Mouse (Mus musculus) liver, embryonic 12.5 days (tissue): ENCODE results near the gene Nudt13. TPM values are rescaled to one million over a fixed set of nuclear protein-coding genes. Genes with fewer than 3 reads are reported as not detected.

ENCODE experiments used
- ATAC-seq: fragments of 200-750 bp; cut with Nextera tagmentation; 2 replicates; pipeline ENCODE4 v1.8.0; 2017; ENCODE audit warnings: moderate number of reproducible peaks, mild to moderate bottlenecking, moderate library complexity
- H3K27ac ChIP-seq: fragments of 300-500 bp; sonication (generic); 2 replicates; pipeline ENCODE4 v1.5.1; 2016; ENCODE audit warnings: mild to moderate bottlenecking
- H3K27me3 ChIP-seq: fragments of 300-500 bp; sonication (generic); replicated peaks from 2 replicates; pipeline ENCODE4 v1.6.1; 2016; ENCODE audit warnings: mild to moderate bottlenecking, moderate library complexity
- H3K36me3 ChIP-seq: fragments of 300-500 bp; sonication (generic); 2 replicates; pipeline ENCODE4 v1.6.1; 2016; ENCODE audit warnings: mild to moderate bottlenecking, moderate library complexity
- H3K4me1 ChIP-seq: fragments of 300-500 bp; sonication (generic); 2 replicates; pipeline ENCODE4 v1.6.1; 2016
- H3K4me2 ChIP-seq: fragments of 300-500 bp; sonication (generic); 2 replicates; pipeline ENCODE4 v1.6.1; 2016; ENCODE audit warnings: mild to moderate bottlenecking, moderate library complexity
- H3K4me3 ChIP-seq: fragments of 300-500 bp; sonication (generic); 2 replicates; pipeline ENCODE4 v1.5.1; 2016; ENCODE audit warnings: mild to moderate bottlenecking, moderate library complexity
- H3K9ac ChIP-seq: fragments of 300-500 bp; sonication (generic); 2 replicates; pipeline ENCODE4 v1.6.1; 2016; ENCODE audit warnings: mild to moderate bottlenecking, moderate library complexity
- H3K9me3 ChIP-seq: fragments of 300-500 bp; sonication (generic); replicated peaks from 2 replicates; pipeline ENCODE4 v1.6.1; 2016; ENCODE audit warnings: mild to moderate bottlenecking, moderate library complexity
- WGBS: fragments of 180-500 bp; shearing (Covaris S2); methylation state at CpG from one replicate; pipeline ENCODE4 v1.1.7; 2016; ENCODE audit not compliant: insufficient replicate concordance; 5-methylcytosine and 5-hydroxymethylcytosine counted together
- polyA plus RNA-seq: library from polyadenylated mRNA; unstranded; fragments of >200 nt; fragmentation: Nextera tagmentation; extraction: Ambion mirVana; gene quantifications from 2 replicates; pipeline ENCODE4 v1.2.1, GENCODE M21; 2016

Nudt13 gene
- 7.8 and 9.3 TPM in 2 replicates for polyA plus RNA-seq

GRCm38 (mm10) chr14:20294117-20294892 is at the start of gene Nudt13:
Gene Nudt13 (plus strand): TSS chr14:20294697.
- Histone ChIP-seq H3K9ac (peak within 1 kb of the TSS; percentile 67), H3K27ac (no peak within 1 kb of the TSS), H3K9me3 (no peaks in the 10 kb centered on the region), H3K27me3 (no peaks in the 10 kb centered on the region), H3K36me3 (no peaks in the 10 kb centered on the region), H3K4me3 (peak within 1 kb of the TSS; percentile 64), H3K4me1 (peaks cover 20% of the 10 kb centered on the region), H3K4me2 (peak within 1 kb of the TSS; percentile 79)
- 21% methylated on average over 14 of the region's 14 CpGs for WGBS
- peak; percentile 94 for ATAC-seq

GRCm38 (mm10) chr14:20245318-20245717 is 49.2 kb upstream of the Nudt13 start:
- 40% methylated on average over 2 of the region's 2 CpGs for WGBS
- no peaks in the 10 kb centered on the region for H3K4me1 ChIP-seq
- H3K27ac ChIP-seq, result no peak overlapping the region
- H3K4me3 ChIP-seq, result no peak overlapping the region
- H3K9me3 ChIP-seq, result no peaks in the 10 kb centered on the region; the same call in 1 of the 2 replicates
- ATAC-seq, result no peak
- no peak overlapping the region for H3K9ac ChIP-seq
- 0 out of 2 replicates have a peak, but pooled peaks cover 3% of the 10 kb centered on the region for H3K27me3 ChIP-seq
- H3K4me2 ChIP-seq, result no peak overlapping the region
- no peaks in the 10 kb centered on the region for H3K36me3 ChIP-seq

GRCm38 (mm10) chr14:20245861-20246260 is 48.6 kb upstream of the Nudt13 start:
- WGBS, result 71% methylated on average over 5 of the region's 5 CpGs
- Histone ChIP-seq H3K9me3 (no peaks in the 10 kb centered on the region; the same call in 1 of the 2 replicates), H3K9ac (no peak overlapping the region), H3K4me3 (no peak overlapping the region), H3K4me1 (no peaks in the 10 kb centered on the region), H3K27me3 (0 out of 2 replicates have a peak, but pooled peaks cover 3% of the 10 kb centered on the region), H3K4me2 (no peak overlapping the region), H3K27ac (no peak overlapping the region), H3K36me3 (no peaks in the 10 kb centered on the region)
- no peak for ATAC-seq

GRCm38 (mm10) chr14:20246811-20247266 is 47.7 kb upstream of the Nudt13 start:
- Histone ChIP-seq H3K9me3 (no peaks in the 10 kb centered on the region), H3K27me3 (0 out of 2 replicates have a peak, but pooled peaks cover 3% of the 10 kb centered on the region), H3K4me1 (no peaks in the 10 kb centered on the region), H3K27ac (no peak overlapping the region), H3K36me3 (no peaks in the 10 kb centered on the region), H3K4me3 (no peak overlapping the region), H3K9ac (no peak overlapping the region), H3K4me2 (no peak overlapping the region)
- ATAC-seq, result no peak
- 70% methylated on average over 11 of the region's 11 CpGs for WGBS

GRCm38 (mm10) chr14:20248001-20248400 is 46.5 kb upstream of the Nudt13 start:
- no peaks in the 10 kb centered on the region for H3K36me3 ChIP-seq
- no peaks in the 10 kb centered on the region for H3K9me3 ChIP-seq
- no peaks in the 10 kb centered on the region for H3K4me1 ChIP-seq
- H3K27ac ChIP-seq, result no peak overlapping the region
- no peak overlapping the region for H3K9ac ChIP-seq
- no peak overlapping the region for H3K4me2 ChIP-seq
- no peak overlapping the region for H3K4me3 ChIP-seq
- peaks cover 3% of the 10 kb centered on the region for H3K27me3 ChIP-seq
- no peak for ATAC-seq
- WGBS, result 68% methylated on average over 3 of the region's 3 CpGs

GRCm38 (mm10) chr14:20250237-20251171 is 44.0 kb upstream of the Nudt13 start:
- no peak for ATAC-seq
- WGBS, result 63% methylated on average over 14 of the region's 14 CpGs

GRCm38 (mm10) chr14:20258185-20259113 is 36.0 kb upstream of the Nudt13 start:
- no peaks in the 10 kb centered on the region for H3K9me3 ChIP-seq
- H3K36me3 ChIP-seq, result no peaks in the 10 kb centered on the region
- H3K27me3 ChIP-seq, result peaks cover 17% of the 10 kb centered on the region; the same call in 1 of the 2 replicates
- no peaks in the 10 kb centered on the region for H3K4me1 ChIP-seq
- WGBS, result 46% methylated on average over 8 of the region's 8 CpGs
- peak; percentile 13; the same call in 1 of the 2 replicates for ATAC-seq
- H3K9ac ChIP-seq, result no peak overlapping the region
- no peak overlapping the region for H3K4me3 ChIP-seq
- H3K4me2 ChIP-seq, result no peak overlapping the region
- no peak overlapping the region for H3K27ac ChIP-seq

More at GRCm38 (mm10) chr14:20250237-20251171, 44.0 kb upstream of the Nudt13 start:
- Histone ChIP-seq H3K4me3 (no peak overlapping the region), H3K9ac (no peak overlapping the region), H3K27ac (no peak overlapping the region), H3K36me3 (no peaks in the 10 kb centered on the region), H3K4me2 (no peak overlapping the region), H3K27me3 (peaks cover 3% of the 10 kb centered on the region), H3K9me3 (no peaks in the 10 kb centered on the region), H3K4me1 (no peaks in the 10 kb centered on the region)

GRCm38 (mm10) chr14:20262346-20262745 is 32.2 kb upstream of the Nudt13 start:
- peaks cover 17% of the 10 kb centered on the region; the same call in 1 of the 2 replicates for H3K27me3 ChIP-seq
- H3K4me3 ChIP-seq, result no peak overlapping the region
- no peaks in the 10 kb centered on the region for H3K9me3 ChIP-seq
- H3K4me1 ChIP-seq, result no peaks in the 10 kb centered on the region
- H3K27ac ChIP-seq, result no peak overlapping the region
- 45% methylated on average over 4 of the region's 4 CpGs for WGBS
- no peak for ATAC-seq
- no peak overlapping the region for H3K9ac ChIP-seq
- no peak overlapping the region for H3K4me2 ChIP-seq
- no peaks in the 10 kb centered on the region for H3K36me3 ChIP-seq

GRCm38 (mm10) chr14:20268421-20268820 is 26.1 kb upstream of the Nudt13 start:
- H3K9me3 ChIP-seq, result no peaks in the 10 kb centered on the region
- no peak for ATAC-seq
- no peaks in the 10 kb centered on the region; the same call in 1 of the 2 replicates for H3K27me3 ChIP-seq
- H3K27ac ChIP-seq, result no peak overlapping the region
- no peak overlapping the region for H3K4me2 ChIP-seq
- no peak overlapping the region for H3K4me3 ChIP-seq
- no peak overlapping the region for H3K9ac ChIP-seq
- WGBS, result 73% methylated on average over 6 of the region's 6 CpGs
- H3K36me3 ChIP-seq, result no peaks in the 10 kb centered on the region
- no peaks in the 10 kb centered on the region for H3K4me1 ChIP-seq

GRCm38 (mm10) chr14:20269082-20269809 is 25.3 kb upstream of the Nudt13 start, which contains the start of gene Kcnk16:
Gene Kcnk16 (minus strand): TSS chr14:20269199.
- peak; percentile 74 for ATAC-seq
- H3K27me3 ChIP-seq, result no peaks in the 10 kb centered on the region; the same call in 1 of the 2 replicates
- H3K4me2 ChIP-seq, result peak within 1 kb of the TSS; percentile 27
- no peaks in the 10 kb centered on the region for H3K4me1 ChIP-seq
- H3K27ac ChIP-seq, result 0 out of 2 replicates have a peak within 1 kb of the TSS, but pooled peaks have one; percentile 30
- no peak within 1 kb of the TSS for H3K9ac ChIP-seq
- H3K4me3 ChIP-seq, result no peak within 1 kb of the TSS
- WGBS, result 55% methylated on average over 6 of the region's 6 CpGs
- H3K9me3 ChIP-seq, result no peaks in the 10 kb centered on the region
- H3K36me3 ChIP-seq, result no peaks in the 10 kb centered on the region
